Mouse (Mus musculus) 416B (cell line): Measurements from ENCODE around the gene Ckap5.

Experiments
- DNase-seq: peaks from one replicate; pipeline ENCODE4 v3.0.0; 2011; ENCODE audit warnings: low read depth

Ckap5 gene

GRCm38 (mm10) chr2:91627486-91627885 is 100.9 kb downstream of the Ckap5 start:
- no peak for DNase-seq

- DNase-seq, result no peak
Measured at GRCm38 (mm10) chr2:91628171-91628570, 101.6 kb downstream of the Ckap5 start.

GRCm38 (mm10) chr2:91629682-91630081 is 103.1 kb downstream of the Ckap5 start:
- DNase-seq, result no peak

GRCm38 (mm10) chr2:91630384-91630783 is 103.8 kb downstream of the Ckap5 start:
- no peak for DNase-seq

- DNase-seq, result no peak
Measured at GRCm38 (mm10) chr2:91631826-91632225, 105.3 kb downstream of the Ckap5 start.

- DNase-seq, result no peak
Measured at GRCm38 (mm10) chr2:91632316-91632715, 105.8 kb downstream of the Ckap5 start.

- no peak for DNase-seq
Measured at GRCm38 (mm10) chr2:91633334-91633977, 106.9 kb downstream of the Ckap5 start.

- DNase-seq, result no peak
Measured at GRCm38 (mm10) chr2:91634841-91635240, 108.3 kb downstream of the Ckap5 start.

- DNase-seq, result no peak
Measured at GRCm38 (mm10) chr2:91635486-91635885, 108.9 kb downstream of the Ckap5 start.

GRCm38 (mm10) chr2:91636229-91636628 is 109.7 kb downstream of the Ckap5 start, which contains the start of gene F2:
TSS of gene F2 (minus strand) at chr2:91636414.
- no peak for DNase-seq

GRCm38 (mm10) chr2:91636727-91637338 is 110.3 kb downstream of the Ckap5 start:
- no peak for DNase-seq

GRCm38 (mm10) chr2:91638931-91639330 is 112.4 kb downstream of the Ckap5 start:
- no peak for DNase-seq

GRCm38 (mm10) chr2:91642825-91643415 is 116.4 kb downstream of the Ckap5 start:
- DNase-seq, result no peak

- no peak for DNase-seq
Measured at GRCm38 (mm10) chr2:91644021-91644420, 117.5 kb downstream of the Ckap5 start.

GRCm38 (mm10) chr2:91645354-91645753 is 118.8 kb downstream of the Ckap5 start:
- DNase-seq, result no peak

GRCm38 (mm10) chr2:91645811-91646210 is 119.2 kb downstream of the Ckap5 start:
- DNase-seq, result peak; percentile 64

- peak; percentile 77 for DNase-seq
Measured at GRCm38 (mm10) chr2:91646733-91647132, 120.2 kb downstream of the Ckap5 start.

- no peak for DNase-seq
Measured at GRCm38 (mm10) chr2:91649152-91649551, 122.6 kb downstream of the Ckap5 start.

GRCm38 (mm10) chr2:91649553-91650359 is 123.2 kb downstream of the Ckap5 start, which contains the start of the genes Zfp408 and Arhgap1:
TSS of gene Zfp408 (minus strand) at chr2:91649791.
TSS of gene Arhgap1 (plus strand) at chr2:91649860.
- peak; percentile 100 for DNase-seq

- DNase-seq, result no peak
Measured at GRCm38 (mm10) chr2:91650360-91650995, 123.9 kb downstream of the Ckap5 start.

- no peak for DNase-seq
Measured at GRCm38 (mm10) chr2:91651458-91652258, 125.1 kb downstream of the Ckap5 start.
